Mouse (Mus musculus): ENCODE measurements around the gene Hdhd5. TPM values are rescaled to one million over a fixed set of nuclear protein-coding genes. Genes with fewer than 3 reads are reported as not detected.

Gene Hdhd5
- total RNA-seq, 2 experiments from 2014 or later = 27.1 to 31.6 TPM

GRCm38 (mm10) chr6:120486051-120486510 is 45.0 kb downstream of the Hdhd5 start:
- intact Hi-C loops (cut with DNase I) = no loop called here
- DNase-seq = no peak

DNA sequence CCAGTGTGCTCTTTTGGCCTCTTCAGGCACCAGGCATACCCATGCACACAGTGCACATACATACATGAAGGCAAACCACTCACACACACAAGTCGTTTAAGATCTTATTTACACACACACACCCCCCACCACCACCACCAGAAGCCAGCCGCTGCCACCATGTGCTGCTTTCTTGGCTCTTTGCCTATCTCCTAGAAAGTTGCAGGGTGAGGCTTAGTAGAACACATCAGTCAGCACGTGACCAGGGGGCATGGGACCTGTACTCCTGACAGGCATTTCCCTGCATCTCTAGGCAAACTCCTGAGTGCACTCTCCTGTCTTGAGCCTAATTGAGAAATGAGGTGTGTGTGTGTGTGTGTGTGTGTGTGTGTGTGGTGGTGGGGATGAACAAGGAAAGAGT is 46.1 kb downstream of the Hdhd5 start:
- no peak for DNase-seq
- intact Hi-C loops (cut with DNase I) = no loop called here

- DNase-seq = peak; percentile 47
- intact Hi-C loops (cut with DNase I) = no loop called here
Observed at GRCm38 (mm10) chr6:120483211-120483626, 47.9 kb downstream of the Hdhd5 start.

DNA sequence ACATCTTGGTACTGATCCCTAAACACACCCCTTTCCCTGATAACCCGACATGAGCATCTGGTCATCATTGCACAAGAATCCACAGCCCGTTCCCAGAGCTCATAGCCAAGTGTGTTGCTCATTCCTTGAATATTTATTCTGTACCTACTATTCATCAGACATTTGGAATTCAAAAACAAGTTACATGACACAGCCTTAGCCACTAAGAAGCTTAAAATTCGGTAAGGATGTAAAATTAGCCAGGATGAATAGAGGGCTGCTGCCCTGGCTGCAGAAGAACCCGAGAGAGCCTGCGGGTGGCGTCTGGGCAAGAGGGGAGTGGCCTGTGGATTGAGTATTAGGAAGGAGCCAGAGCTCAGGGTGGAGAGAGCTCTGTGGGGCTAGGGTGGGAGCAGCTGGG is 48.4 kb downstream of the Hdhd5 start:
- DNase-seq = no peak
- intact Hi-C loops (cut with DNase I) = no loop called here

GRCm38 (mm10) chr6:120482021-120482420 is 49.1 kb downstream of the Hdhd5 start:
- intact Hi-C loops (cut with DNase I) = no loop called here
- no peak for DNase-seq

- no peak for DNase-seq
- intact Hi-C loops (cut with DNase I) = no loop called here
Observed at GRCm38 (mm10) chr6:120481538-120481937, 49.6 kb downstream of the Hdhd5 start.

DNA sequence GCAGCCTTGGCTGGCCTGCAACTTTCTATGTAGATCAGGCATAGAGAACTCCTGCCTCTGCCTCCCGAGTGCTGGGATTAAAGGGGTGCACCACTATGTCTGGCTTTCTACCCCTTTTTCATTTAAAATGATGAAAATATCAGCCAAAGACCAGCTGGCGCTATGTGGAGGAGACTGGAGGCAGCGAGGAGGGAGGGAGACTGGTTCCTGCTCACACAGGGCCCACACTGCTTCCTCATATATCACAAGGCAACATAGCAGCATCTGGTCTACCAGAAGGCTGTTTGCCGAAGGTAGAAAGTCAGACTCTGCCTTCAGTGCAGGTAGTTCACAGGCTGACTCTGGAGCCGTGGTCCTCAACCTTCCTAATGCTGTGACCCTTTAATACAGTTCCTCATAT is 50.8 kb downstream of the Hdhd5 start:
- DNase-seq = no peak
- intact Hi-C loops (cut with DNase I) = no loop called here

DNA sequence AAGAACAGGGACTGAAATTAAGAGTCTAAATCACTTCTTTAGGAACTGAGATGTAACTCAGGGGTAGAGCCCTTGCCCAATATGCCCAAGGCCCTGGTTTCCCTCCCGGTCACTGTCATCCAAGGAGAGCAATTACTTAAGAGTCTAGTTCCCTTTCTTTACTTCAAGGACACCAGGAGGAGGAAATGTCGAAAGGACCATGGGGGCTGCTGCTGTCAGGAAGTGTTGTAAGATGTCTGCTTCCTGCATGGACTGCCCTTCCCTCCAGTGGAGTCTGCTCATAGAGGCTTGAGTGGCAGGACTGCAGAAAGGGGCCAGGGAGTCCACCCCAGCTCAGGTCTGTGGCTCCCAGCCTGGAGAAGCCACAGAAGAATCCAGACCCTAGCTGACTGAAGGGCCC is 51.8 kb downstream of the Hdhd5 start:
- DNase-seq = no peak
- intact Hi-C loops (cut with DNase I) = no loop called here

DNA sequence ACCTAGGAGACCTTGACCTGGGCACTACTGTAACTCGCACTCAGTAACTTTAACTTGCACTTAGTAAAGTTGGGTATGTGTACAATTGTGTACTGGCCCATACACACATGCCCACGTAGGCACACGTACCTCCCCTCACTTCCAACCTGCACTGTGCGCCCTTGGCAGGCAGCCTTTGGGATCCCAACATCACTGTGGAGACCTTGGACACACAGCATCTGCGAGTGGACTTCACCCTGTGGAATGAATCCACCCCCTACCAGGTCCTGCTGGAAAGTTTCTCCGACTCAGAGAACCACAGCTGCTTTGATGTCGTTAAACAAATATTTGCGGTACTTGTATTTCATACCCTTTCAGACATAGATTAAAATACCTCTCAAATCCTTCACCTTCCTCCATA is 55.8 kb downstream of the Hdhd5 start:
- intact Hi-C loops (cut with DNase I) = no loop called here
- no peak for DNase-seq

- intact Hi-C loops (cut with DNase I) = no loop called here
- peak; percentile 65 for DNase-seq
Observed at GRCm38 (mm10) chr6:120473427-120473826, 57.7 kb downstream of the Hdhd5 start.

GRCm38 (mm10) chr6:120472455-120473140 is 58.5 kb downstream of the Hdhd5 start:
- intact Hi-C loops (cut with DNase I) = no loop called here
- no peak for DNase-seq

GRCm38 (mm10) chr6:120471991-120472441 is 59.1 kb downstream of the Hdhd5 start:
- DNase-seq = peak; percentile 39
- intact Hi-C loops (cut with DNase I) = no loop called here

DNA sequence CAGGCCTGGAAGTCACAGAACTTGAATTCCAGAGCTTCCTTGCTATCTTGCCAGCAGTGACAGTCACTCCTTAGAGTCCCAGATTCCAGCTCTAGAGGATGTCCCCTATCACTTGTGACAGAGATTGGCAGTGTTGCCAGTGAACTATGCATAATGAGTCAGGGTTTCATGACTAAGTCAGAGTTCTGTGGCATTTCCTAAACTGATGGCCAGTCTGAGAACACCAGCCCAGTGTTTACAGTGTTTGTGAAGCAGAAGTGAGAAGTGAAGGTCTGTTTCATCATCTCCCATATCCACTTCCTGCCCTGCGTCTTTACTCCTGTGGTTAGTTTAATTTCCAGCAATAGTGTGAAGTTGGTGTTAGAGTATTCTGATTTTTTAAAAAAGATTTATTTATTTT is 60.5 kb downstream of the Hdhd5 start:
- DNase-seq = no peak
- intact Hi-C loops (cut with DNase I) = no loop called here

DNA sequence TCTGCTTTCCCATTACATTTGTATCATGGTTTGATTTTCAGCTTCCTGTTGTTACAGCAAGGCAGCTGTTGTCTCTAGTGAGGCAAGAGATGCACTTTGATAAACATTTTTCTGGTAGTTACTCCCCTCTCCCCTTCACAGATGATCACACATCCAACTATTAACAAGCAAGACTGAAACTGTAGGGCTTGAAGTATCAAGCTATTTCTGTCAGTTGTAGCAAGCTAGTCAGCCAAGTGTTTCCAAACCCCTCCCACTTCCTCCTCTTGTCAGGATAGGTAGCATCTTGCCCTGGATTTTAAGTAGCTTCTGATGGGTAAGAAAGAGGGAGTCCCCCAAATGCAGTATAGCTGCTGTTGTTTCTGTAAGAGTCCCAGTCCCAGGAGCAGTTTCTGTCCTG is 61.3 kb downstream of the Hdhd5 start:
- intact Hi-C loops (cut with DNase I) = no loop called here
- DNase-seq = no peak

DNA sequence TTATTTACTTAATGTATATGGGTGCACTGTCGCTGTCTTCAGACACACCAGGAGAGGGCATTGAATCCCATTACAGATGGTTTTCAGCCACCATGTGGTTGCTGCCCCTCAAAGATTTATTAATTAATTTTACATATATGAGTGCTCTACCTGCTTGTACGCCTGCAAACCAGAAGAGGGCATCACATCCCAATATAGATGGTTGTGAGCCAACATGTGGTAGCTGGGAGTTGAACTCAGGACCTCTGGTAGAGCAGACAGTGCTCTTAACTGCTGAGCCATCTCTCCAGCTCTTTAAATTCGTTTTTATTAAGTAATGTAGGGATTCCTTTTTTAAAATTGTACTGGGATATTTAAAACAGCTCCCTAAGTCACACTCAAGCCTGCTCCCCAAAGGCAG is 61.9 kb downstream of the Hdhd5 start:
- DNase-seq = no peak
- intact Hi-C loops (cut with DNase I) = no loop called here

- no peak for DNase-seq
- intact Hi-C loops (cut with DNase I) = no loop called here
Observed at GRCm38 (mm10) chr6:120468259-120468658, 62.9 kb downstream of the Hdhd5 start.

- DNase-seq = no peak
- intact Hi-C loops (cut with DNase I) = no loop called here
Observed at GRCm38 (mm10) chr6:120466609-120467329, 64.3 kb downstream of the Hdhd5 start.

GRCm38 (mm10) chr6:120465393-120465792 is 65.7 kb downstream of the Hdhd5 start:
- intact Hi-C loops (cut with DNase I) = no loop called here

DNA sequence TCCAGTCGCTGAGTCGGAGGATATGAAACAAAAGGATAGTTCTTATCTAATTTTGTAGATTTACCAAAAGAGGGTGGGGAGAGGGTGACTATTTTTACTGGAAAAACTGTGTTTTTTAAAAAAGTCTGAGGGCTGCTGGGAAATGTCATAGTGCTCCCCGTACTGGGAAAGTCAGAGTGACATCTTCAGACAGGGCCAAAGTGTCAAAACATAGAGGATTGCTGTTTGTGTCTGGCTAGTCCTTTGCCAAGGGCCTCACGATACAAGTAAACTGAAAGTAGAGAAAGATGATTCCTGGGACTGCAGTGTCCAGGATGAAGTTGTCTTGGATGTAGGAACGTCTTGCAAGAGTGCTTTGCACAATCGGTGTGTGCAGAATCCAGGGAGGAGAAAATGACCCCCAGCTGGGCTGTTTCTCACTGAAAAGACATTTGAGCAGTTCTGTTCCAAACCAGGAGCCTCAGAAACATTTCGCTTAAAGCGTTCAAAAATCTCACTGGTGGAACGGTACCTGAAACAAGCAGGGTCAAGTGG is 66.6 kb downstream of the Hdhd5 start:
- DNase-seq = no peak
- intact Hi-C loops (cut with DNase I) = no loop called here

More at GRCm38 (mm10) chr6:120465393-120465792, 65.7 kb downstream of the Hdhd5 start:
- no peak for DNase-seq

GRCm38 (mm10) chr6:120463884-120464283 is 67.2 kb downstream of the Hdhd5 start:
- intact Hi-C loops (cut with DNase I) = no loop called here
- DNase-seq = peak; percentile 29

GRCm38 (mm10) chr6:120463086-120463871 is 67.8 kb downstream of the Hdhd5 start, which contains the start of gene Il17ra:
Gene Il17ra (plus strand): TSS chr6:120463247.
- intact Hi-C loops (cut with DNase I) = no loop called here
- peak; percentile 63 for DNase-seq
